Mouse (Mus musculus): ENCODE data around the gene Nek1.

GRCm38 (mm10) chr8:60965306-60965705, 27.7 kb upstream of the Nek1 start:
- TF ChIP-seq CTCF (conservative IDR thresholded peaks at IDR 0.05; ENCODE audit: low read length) (no peak), POU5F1 (IDR thresholded peaks at IDR 0.05; ENCODE audit: borderline replicate concordance, low read length) (no peak), NANOG (IDR thresholded peaks at IDR 0.05; ENCODE audit: borderline replicate concordance, low read length) (no peak)

All from E14TG2a.4 (cell line).